Mouse (Mus musculus) stomach, embryonic 14.5 days (tissue): ENCODE measurements around the gene Grk2. TPM values are rescaled to one million over a fixed set of nuclear protein-coding genes. Genes with fewer than 3 reads are reported as not detected.

Source experiments
- ATAC-seq: fragments of 200-750 bp; cut with Nextera tagmentation; 2 replicates; pipeline ENCODE4 v1.8.0; 2017; ENCODE audit warnings: low read depth, moderate TSS enrichment; ENCODE audit not compliant: insufficient number of reproducible peaks, insufficient read depth, low FRiP score
- H3K27ac ChIP-seq: fragments of 300-500 bp; sonication (generic); 2 replicates; pipeline ENCODE4 v1.5.1; 2014; ENCODE audit warnings: mild to moderate bottlenecking, low read length, moderate library complexity, mixed read lengths
- H3K27me3 ChIP-seq: fragments of 300-500 bp; sonication (generic); 2 replicates; pipeline ENCODE4 v1.6.1; 2014; ENCODE audit warnings: low read length, control low read depth, mixed read lengths; ENCODE audit not compliant: control insufficient read depth, insufficient read depth
- H3K36me3 ChIP-seq: fragments of 300-500 bp; sonication (generic); 2 replicates; pipeline ENCODE4 v1.6.1; 2014; ENCODE audit warnings: mild to moderate bottlenecking, control low read depth, low read length, moderate library complexity, mixed read lengths; ENCODE audit not compliant: control insufficient read depth, insufficient read depth
- H3K4me1 ChIP-seq: fragments of 300-500 bp; sonication (generic); 2 replicates; pipeline ENCODE4 v1.6.1; 2014; ENCODE audit warnings: low read length, control low read depth, mixed read lengths; ENCODE audit not compliant: control insufficient read depth, insufficient read depth
- H3K4me2 ChIP-seq: fragments of 300-500 bp; sonication (generic); replicated peaks from 2 replicates; pipeline ENCODE4 v1.6.1; 2014; ENCODE audit warnings: low read depth, low read length, control low read depth
- H3K4me3 ChIP-seq: fragments of 300-500 bp; sonication (generic); 2 replicates; pipeline ENCODE4 v1.5.1; 2014; ENCODE audit warnings: low read depth, low read length, control low read depth
- H3K9ac ChIP-seq: fragments of 300-500 bp; sonication (generic); replicated peaks from 2 replicates; pipeline ENCODE4 v1.6.1; 2014; ENCODE audit warnings: low read depth, mild to moderate bottlenecking, control low read depth, low read length, moderate library complexity, mixed read lengths
- H3K9me3 ChIP-seq: fragments of 300-500 bp; sonication (generic); 2 replicates; pipeline ENCODE4 v1.6.1; 2016; ENCODE audit warnings: low read depth, low read length, control low read depth; ENCODE audit not compliant: control insufficient read depth
- WGBS: fragments of 180-500 bp; shearing (Covaris S2); extraction: QIAGEN DNeasy Blood & Tissue Kit; methylation state at CpG from one replicate; pipeline ENCODE4 v1.1.7; 2014; 5-methylcytosine and 5-hydroxymethylcytosine counted together
- polyA plus RNA-seq: library from polyadenylated mRNA; unstranded; fragments of >200 nt; fragmentation: Nextera tagmentation; extraction: Ambion mirVana; gene quantifications from 2 replicates; pipeline ENCODE4 v1.2.1, GENCODE M21; 2014

Grk2 gene
- polyA plus RNA-seq, 1 experiment from 2014 or later = 18.7 TPM

DNA sequence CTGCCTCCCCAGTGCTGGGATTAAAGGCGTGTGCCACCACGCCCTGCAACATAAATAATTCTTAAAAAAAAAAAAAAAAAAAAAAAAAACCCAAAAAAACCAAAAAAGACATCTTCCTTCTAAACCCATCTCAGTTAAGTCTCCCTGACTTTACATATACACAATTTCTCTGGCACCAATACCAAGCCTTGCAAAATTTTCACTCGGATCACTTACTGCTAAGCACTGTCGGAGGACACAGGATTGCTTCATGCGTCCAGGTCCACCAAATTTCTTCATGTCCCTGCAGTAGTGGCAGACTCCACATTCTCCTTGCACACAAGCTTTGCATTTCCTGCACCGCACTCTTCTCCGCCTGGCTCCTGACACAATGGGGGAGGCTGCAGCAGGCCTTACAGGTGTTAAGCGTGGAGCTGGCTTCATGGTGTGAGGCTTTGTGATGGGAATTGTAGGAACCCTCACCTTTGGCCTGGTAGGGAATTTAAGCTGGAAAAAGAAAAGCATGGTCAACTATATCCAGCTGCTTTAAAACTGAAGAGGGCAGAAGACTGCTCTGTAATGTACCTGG, 22.8 kb upstream of the Grk2 start:
- no peak overlapping the region for H3K4me3 ChIP-seq
- H3K4me1 ChIP-seq = peaks cover 12% of the 10 kb centered on the region
- no peak overlapping the region for H3K9ac ChIP-seq
- no peak for ATAC-seq
- H3K4me2 ChIP-seq = no peak overlapping the region
- H3K27me3 ChIP-seq = no peaks in the 10 kb centered on the region
- 97% methylated on average over 8 of the region's 8 CpGs for WGBS
- no peaks in the 10 kb centered on the region for H3K9me3 ChIP-seq
- no peak overlapping the region for H3K27ac ChIP-seq
- H3K36me3 ChIP-seq = peaks cover 71% of the 10 kb centered on the region

DNA sequence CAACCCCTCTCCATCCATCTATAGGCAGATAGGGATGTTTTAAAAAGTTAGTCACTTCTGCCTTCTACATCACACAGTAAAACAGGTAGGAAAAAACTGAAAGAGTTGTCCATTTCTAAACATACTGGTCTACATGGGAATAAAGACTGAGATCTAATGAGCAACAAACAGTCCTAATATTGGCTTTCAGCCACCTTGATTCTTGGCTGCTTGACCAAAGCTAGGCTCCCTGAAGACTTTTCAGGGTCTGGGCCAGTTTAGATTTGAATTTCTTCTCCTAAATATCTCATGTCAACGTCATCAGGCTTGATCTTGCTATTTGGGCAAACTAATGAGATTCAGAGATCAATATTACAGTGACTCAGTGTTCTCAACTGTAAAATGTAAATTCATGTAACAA, 20.9 kb upstream of the Grk2 start:
- no peak for ATAC-seq
- WGBS = 85% methylated on average over 1 of the region's 1 CpGs

GRCm38 (mm10) chr19:4326106-4326505, 20.1 kb upstream of the Grk2 start:
- Histone ChIP-seq H3K4me2 (no peak overlapping the region), H3K9ac (no peak overlapping the region), H3K4me3 (no peak overlapping the region), H3K27me3 (no peaks in the 10 kb centered on the region), H3K4me1 (no peaks in the 10 kb centered on the region), H3K27ac (no peak overlapping the region), H3K36me3 (peaks cover 92% of the 10 kb centered on the region), H3K9me3 (no peaks in the 10 kb centered on the region)
- no peak for ATAC-seq
- WGBS = 82% methylated on average over 3 of the region's 3 CpGs

More for the DNA sequence above, 20.9 kb upstream of the Grk2 start:
- H3K9me3 ChIP-seq = no peaks in the 10 kb centered on the region
- H3K4me3 ChIP-seq = no peak overlapping the region
- H3K27me3 ChIP-seq = no peaks in the 10 kb centered on the region
- H3K27ac ChIP-seq = no peak overlapping the region
- no peak overlapping the region for H3K9ac ChIP-seq
- H3K4me1 ChIP-seq = peaks cover 4% of the 10 kb centered on the region
- peaks cover 87% of the 10 kb centered on the region for H3K36me3 ChIP-seq
- no peak overlapping the region for H3K4me2 ChIP-seq

DNA sequence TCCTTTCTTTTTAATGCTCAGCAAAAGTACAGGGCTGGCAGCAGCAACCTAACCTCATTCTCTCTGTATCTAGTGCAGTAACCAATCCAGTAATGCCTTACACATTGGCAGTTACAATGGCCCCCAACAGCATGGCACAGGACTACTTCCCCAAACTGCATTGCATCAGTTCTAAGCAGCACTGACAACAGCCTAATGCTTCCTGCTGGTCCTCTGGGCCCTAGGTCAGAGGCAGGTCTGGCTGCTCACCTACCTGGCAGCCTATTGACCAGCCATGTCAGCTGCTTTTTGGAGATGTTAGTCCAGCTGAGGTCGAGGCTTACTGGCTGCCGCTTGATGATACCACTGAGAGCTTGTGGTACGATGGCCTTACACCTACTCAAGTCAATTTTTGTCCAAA, 16.1 kb upstream of the Grk2 start:
- whole genome bisulfite sequencing = 88% methylated on average over 3 of the region's 3 CpGs

DNA sequence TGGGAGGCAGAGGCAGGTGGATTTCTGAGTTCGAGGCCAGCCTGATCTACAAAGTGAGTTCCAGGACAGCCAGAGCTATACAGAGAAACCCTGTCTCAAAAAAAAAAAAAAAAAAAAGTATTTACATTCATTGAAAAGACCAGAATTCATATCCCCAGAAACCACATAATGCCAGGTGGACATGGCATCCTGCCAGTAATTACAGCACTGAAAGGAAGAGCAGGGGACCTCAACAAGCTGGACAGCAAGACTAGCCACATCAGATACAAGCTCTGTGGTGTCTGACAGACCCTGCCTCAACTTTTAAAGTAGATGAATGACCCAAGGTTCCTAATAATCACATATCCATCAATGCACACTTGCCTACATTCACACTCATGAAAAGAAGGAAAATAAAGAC, 15.6 kb upstream of the Grk2 start:
- H3K27ac ChIP-seq = no peak overlapping the region

More for the DNA sequence above, 16.1 kb upstream of the Grk2 start:
- Histone ChIP-seq H3K9ac (no peak overlapping the region), H3K36me3 (peaks cover 94% of the 10 kb centered on the region), H3K4me1 (no peaks in the 10 kb centered on the region), H3K4me3 (no peak overlapping the region), H3K27ac (no peak overlapping the region), H3K9me3 (no peaks in the 10 kb centered on the region), H3K4me2 (no peak overlapping the region), H3K27me3 (no peaks in the 10 kb centered on the region)
- no peak for ATAC-seq

GRCm38 (mm10) chr19:4319272-4319671, 13.2 kb upstream of the Grk2 start:
- 79% methylated on average over 4 of the region's 4 CpGs for WGBS
- Histone ChIP-seq H3K36me3 (peaks cover 81% of the 10 kb centered on the region), H3K4me3 (no peak overlapping the region), H3K27me3 (no peaks in the 10 kb centered on the region), H3K27ac (no peak overlapping the region), H3K9me3 (no peaks in the 10 kb centered on the region), H3K9ac (no peak overlapping the region), H3K4me1 (no peaks in the 10 kb centered on the region), H3K4me2 (no peak overlapping the region)
- no peak for ATAC-seq

More for the DNA sequence above, 15.6 kb upstream of the Grk2 start:
- ATAC-seq = no peak
- H3K27me3 ChIP-seq = no peaks in the 10 kb centered on the region
- 100% methylated on average over 1 of the region's 1 CpGs for WGBS
- no peak overlapping the region for H3K9ac ChIP-seq
- H3K4me2 ChIP-seq = no peak overlapping the region
- no peaks in the 10 kb centered on the region for H3K9me3 ChIP-seq
- H3K4me1 ChIP-seq = no peaks in the 10 kb centered on the region
- H3K4me3 ChIP-seq = no peak overlapping the region
- H3K36me3 ChIP-seq = peaks cover 93% of the 10 kb centered on the region

- Histone ChIP-seq H3K4me3 (no peak overlapping the region), H3K9me3 (no peaks in the 10 kb centered on the region), H3K36me3 (peaks cover 65% of the 10 kb centered on the region), H3K4me2 (no peak overlapping the region), H3K27me3 (no peaks in the 10 kb centered on the region), H3K27ac (no peak overlapping the region), H3K4me1 (no peaks in the 10 kb centered on the region), H3K9ac (no peak overlapping the region)
- 88% methylated on average over 3 of the region's 3 CpGs for WGBS
- no peak for ATAC-seq
These were observed 11.2 kb upstream of the Grk2 start for GRCm38 (mm10) chr19:4317181-4317580.

- H3K4me1 ChIP-seq = no peaks in the 10 kb centered on the region
- 64% methylated on average over 6 of the region's 6 CpGs for WGBS
- no peaks in the 10 kb centered on the region for H3K9me3 ChIP-seq
- ATAC-seq = 0 out of 2 replicates have a peak, but pooled peaks have one; percentile 33
- H3K9ac ChIP-seq = no peak overlapping the region
- no peak overlapping the region for H3K27ac ChIP-seq
- H3K4me3 ChIP-seq = no peak overlapping the region
- no peak overlapping the region for H3K4me2 ChIP-seq
- H3K27me3 ChIP-seq = no peaks in the 10 kb centered on the region
- peaks cover 48% of the 10 kb centered on the region for H3K36me3 ChIP-seq
These were observed 9.4 kb upstream of the Grk2 start for GRCm38 (mm10) chr19:4315223-4315944.
